Comparison of ENCODE assay signal across 27 mouse cellular contexts in the genomic region with DNA sequence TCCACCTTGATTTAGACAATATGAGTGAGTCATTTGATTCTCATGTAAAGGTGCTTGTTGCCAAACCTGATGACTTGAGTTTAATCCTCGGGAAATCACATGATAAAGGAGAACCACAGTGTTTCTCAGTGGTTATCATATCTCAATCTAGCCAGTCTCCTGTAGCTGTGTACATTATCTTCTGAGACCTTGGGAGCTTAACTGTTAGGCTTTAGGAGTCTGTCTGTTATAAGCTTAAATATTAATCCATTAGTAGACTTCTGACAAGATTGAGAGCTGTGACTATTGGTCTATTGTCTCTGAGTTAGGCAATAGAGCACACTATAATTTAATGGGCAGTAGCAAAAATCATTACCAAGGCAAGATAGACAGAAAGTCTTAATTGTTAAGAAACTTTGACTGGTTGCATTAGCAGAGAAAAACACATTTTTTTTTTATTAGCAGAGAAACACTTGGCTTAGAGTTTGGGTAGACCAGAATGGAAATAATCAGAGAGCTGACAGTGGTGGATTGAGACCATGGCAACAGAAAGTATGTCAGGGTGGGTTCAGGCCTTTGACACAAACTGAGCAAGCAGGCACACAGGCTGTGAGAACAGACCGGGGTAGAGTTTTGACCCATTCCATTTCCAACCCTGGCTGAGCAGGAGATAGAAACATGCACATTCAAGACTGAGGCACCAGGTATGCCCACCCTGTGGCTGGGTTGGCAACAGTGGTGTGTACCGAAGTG.
"Had no signal": no experiment of that assay in that cellular context is flagged by ENCODE, and none has a peak within 500 bp of the region (broad histone marks: within the 10 kb centered on the region; RNA-seq: fewer than 3 reads in every experiment).

No protein-coding gene starts in this region.

- H3K27me3 ChIP-seq: heart, embryonic 13.5 days; heart, embryonic 15.5 days; hindbrain, embryonic 13.5 days; hindbrain, embryonic 15.5 days; kidney, embryonic 15.5 days; limb, embryonic 13.5 days; liver, embryonic 13.5 days had no signal

- H3K9me3 ChIP-seq: heart, embryonic 13.5 days; heart, embryonic 15.5 days; hindbrain, embryonic 13.5 days; hindbrain, embryonic 15.5 days; kidney, embryonic 15.5 days; limb, embryonic 13.5 days; liver, embryonic 13.5 days had no signal

- H3K27ac ChIP-seq: heart, adult 2 months; heart, embryonic 13.5 days; heart, embryonic 15.5 days; hindbrain, embryonic 13.5 days; hindbrain, embryonic 15.5 days; hindbrain, postnatal 0 days; kidney, embryonic 15.5 days; kidney, postnatal 0 days; left cerebral cortex, adult 2 months; limb, embryonic 13.5 days; liver, embryonic 13.5 days had no signal

- H3K9ac ChIP-seq: forebrain, postnatal 0 days; heart, embryonic 13.5 days; heart, embryonic 15.5 days; hindbrain, embryonic 13.5 days; hindbrain, embryonic 15.5 days; kidney, embryonic 15.5 days; limb, embryonic 13.5 days; liver, embryonic 13.5 days had no signal

- ATAC-seq: forebrain, postnatal 0 days; hindbrain, postnatal 0 days had no signal

- H3K4me1 ChIP-seq: heart, embryonic 13.5 days; heart, embryonic 15.5 days; hindbrain, embryonic 13.5 days; hindbrain, embryonic 15.5 days; kidney, embryonic 15.5 days; limb, embryonic 13.5 days; liver, embryonic 13.5 days had no signal

- H3K36me3 ChIP-seq: heart, embryonic 13.5 days; heart, embryonic 15.5 days; hindbrain, embryonic 13.5 days; hindbrain, embryonic 15.5 days; kidney, embryonic 15.5 days; limb, embryonic 13.5 days; liver, embryonic 13.5 days had no signal

- H3K4me2 ChIP-seq: heart, embryonic 11.5 days; heart, embryonic 13.5 days; heart, embryonic 15.5 days; hindbrain, embryonic 13.5 days; hindbrain, embryonic 15.5 days; kidney, embryonic 15.5 days; limb, embryonic 13.5 days; liver, embryonic 11.5 days; liver, embryonic 13.5 days had no signal

- H3K4me3 ChIP-seq: heart, adult 2 months; heart, embryonic 13.5 days; heart, embryonic 15.5 days; hindbrain, embryonic 13.5 days; hindbrain, embryonic 15.5 days; kidney, embryonic 15.5 days; left cerebral cortex, adult 2 months; limb, embryonic 13.5 days; liver, embryonic 13.5 days had no signal

- DNase-seq: forebrain, postnatal 0 days; gastrocnemius, postnatal 14 days; gastrocnemius, postnatal 36 days; heart, adult 11 months; heart, adult 2 months; heart, postnatal 14 days; heart, postnatal 36 days; kidney, adult 11 months; kidney, adult 2 months; kidney, adult 9 months; kidney, postnatal 14 days; kidney, postnatal 36 days; layer of hippocampus, adult 9-11 months; layer of hippocampus, postnatal 36 days; liver; liver, embryonic 13.5 days had no signal
